In genomic region chrX:98936707-98937554, GRCm38 (mm10) we compare ENCODE assay signal across 8 mouse cellular contexts. TPM values are rescaled to one million over a fixed set of nuclear protein-coding genes. Genes with fewer than 3 reads are reported as not detected.
DNase-seq lines count a peak whose midpoint lies in the region; ATAC-seq and TF ChIP-seq lines count a peak whose summit lies in the region.

No protein-coding gene starts in this region.

- peaks cover 8% of the 10 kb centered on the region; the same call in 1 of the 2 replicates for H3K27me3 ChIP-seq in G1E (ENCODE audit: insufficient read depth, low read length)
- no peaks in the 10 kb centered on the region for H3K27me3 ChIP-seq in forebrain, embryonic 16.5 days (replicated peaks; ENCODE audit: control insufficient read depth, insufficient read depth, low read length)
- H3K27me3 ChIP-seq in lung, embryonic 16.5 days (ENCODE audit: control insufficient read depth, insufficient read depth, low read depth, low read length), result no peaks in the 10 kb centered on the region

- peak overlapping the region; percentile 82 for H3K4me3 ChIP-seq in G1E (ENCODE audit: low read depth, low read length)
- H3K4me3 ChIP-seq in forebrain, embryonic 16.5 days (replicated peaks; ENCODE audit: low read length), result peak overlapping the region; percentile 59
- H3K4me3 ChIP-seq in lung, embryonic 16.5 days (ENCODE audit: low read length), result peak overlapping the region; percentile 58

- peak; percentile 64 for ATAC-seq in G1E (ENCODE audit: extremely low read depth, insufficient number of reproducible peaks, low FRiP score, poor library complexity, severe bottlenecking)
- ATAC-seq in forebrain, embryonic 16.5 days, result peak; percentile 97
- ATAC-seq in lung, embryonic 16.5 days (ENCODE audit: low read depth), result peak; percentile 93

- peak overlapping the region; percentile 69 for H3K9ac ChIP-seq in forebrain, embryonic 16.5 days (replicated peaks; ENCODE audit: low read depth, low read length)
- peak overlapping the region; percentile 80 for H3K9ac ChIP-seq in lung, embryonic 16.5 days (ENCODE audit: low read length)

- H3K36me3 ChIP-seq in G1E (replicated peaks), result peaks cover 16% of the 10 kb centered on the region
- H3K36me3 ChIP-seq in forebrain, embryonic 16.5 days (ENCODE audit: control insufficient read depth, insufficient read depth), result no peaks in the 10 kb centered on the region
- H3K36me3 ChIP-seq in lung, embryonic 16.5 days (ENCODE audit: control insufficient read depth, insufficient read depth, low read length), result no peaks in the 10 kb centered on the region

- no peak for TF ChIP-seq CTCF in G1E (IDR thresholded peaks at IDR 0.05; ENCODE audit: low read depth, low read length)

- H3K27ac ChIP-seq in forebrain, embryonic 16.5 days (ENCODE audit: low read length), result peak overlapping the region; percentile 90
- H3K27ac ChIP-seq in lung, embryonic 16.5 days (ENCODE audit: low read length), result peak overlapping the region; percentile 97

- peak overlapping the region; percentile 56 for H3K4me2 ChIP-seq in forebrain, embryonic 16.5 days (ENCODE audit: low read length)
- H3K4me2 ChIP-seq in lung, embryonic 16.5 days (ENCODE audit: low read depth, low read length), result peak overlapping the region; percentile 61

- no peaks in the 10 kb centered on the region for H3K9me3 ChIP-seq in G1E (replicated peaks)
- no peaks in the 10 kb centered on the region for H3K9me3 ChIP-seq in forebrain, embryonic 16.5 days (ENCODE audit: control insufficient read depth, low read length)
- no peaks in the 10 kb centered on the region for H3K9me3 ChIP-seq in lung, embryonic 16.5 days (ENCODE audit: control insufficient read depth, low read length)

- WGBS in forebrain, embryonic 16.5 days, result 25% methylated on average over 65 of the region's 66 CpGs
- 17% methylated on average over 66 of the region's 66 CpGs for WGBS in lung, embryonic 16.5 days

- peak; percentile 13 for DNase-seq in G1E (ENCODE audit: low spot score)
- DNase-seq in cerebellum, adult 18-20 months, result peak; percentile 90 to 94
- DNase-seq in heart, postnatal 4 days, result peak; percentile 97
- DNase-seq in layer of hippocampus, adult 9-10 months (ENCODE audit: low spot score), result peak; percentile 96
- DNase-seq in ovary, postnatal 10 days (ENCODE audit: low spot score), result peak; percentile 92
- peak; percentile 79 to 87 for DNase-seq in thymus, postnatal 10 days (ENCODE audit: low spot score in 2 of 2)

- H3K4me1 ChIP-seq in G1E (ENCODE audit: insufficient read depth, low read depth, low read length), result peaks cover 11% of the 10 kb centered on the region
- peaks cover 11% of the 10 kb centered on the region; the same call in 1 of the 2 replicates for H3K4me1 ChIP-seq in forebrain, embryonic 16.5 days (replicated peaks; ENCODE audit: control insufficient read depth, insufficient read depth, low read length)
- peaks cover 3% of the 10 kb centered on the region; the same call in 1 of the 2 replicates for H3K4me1 ChIP-seq in lung, embryonic 16.5 days (replicated peaks; ENCODE audit: control insufficient read depth, insufficient read depth, low read length)

RNA-seq across cellular contexts. Expression of gene Yipf6, which starts 0.8 kb away (rescaled TPM):
- total RNA-seq in G1E (2014; fragmentation: Nextera tagmentation) (33.6 and 102 TPM in 2 replicates), G1E (2017) (28.2 and 32.6 TPM in 2 replicates)
- polyA plus RNA-seq in G1E (2012), result 2.3 and 8.8 TPM in 2 replicates
- polyA plus RNA-seq in forebrain, embryonic 16.5 days (2015; fragmentation: Nextera tagmentation; extraction: Ambion mirVana), result 20.4 and 21.1 TPM in 2 replicates
- 10 to 100 TPM; 21.1 to 30.9 TPM for total RNA-seq in heart, postnatal 4 days (2021)
- 37.5 and 38.2 TPM in 2 replicates for polyA plus RNA-seq in lung, embryonic 16.5 days (2015; fragmentation: Nextera tagmentation; extraction: Ambion mirVana)

RNA-seq across cellular contexts. Expression of gene Ophn1, which starts 46.1 kb away (rescaled TPM):
- total RNA-seq in G1E (2014; fragmentation: Nextera tagmentation) (not detected in 2 replicates), G1E (2017) (0.05 and 0.12 TPM in 2 replicates)
- polyA plus RNA-seq in G1E (2012), result not detected in 2 replicates
- polyA plus RNA-seq in forebrain, embryonic 16.5 days (2015; fragmentation: Nextera tagmentation; extraction: Ambion mirVana), result 43.3 and 43.5 TPM in 2 replicates
- 10 to 100 TPM in 1 of 2 experiments, 1 to 10 TPM in 1; 9.3 to 11.1 TPM for total RNA-seq in heart, postnatal 4 days (2021)
- 19.1 and 19.3 TPM in 2 replicates for polyA plus RNA-seq in lung, embryonic 16.5 days (2015; fragmentation: Nextera tagmentation; extraction: Ambion mirVana)

Comparison
In these comparisons a context has a peak if more than half of its experiments do, and no peak if none do; other contexts are left out.
1. Peak in every context shown above with its lines: DNase-seq, ATAC-seq, H3K4me3 ChIP-seq and H3K27ac ChIP-seq.
2. DNase-seq: peak in every context shown above with its lines; median percentile 97 in heart, postnatal 4 days; 96 in layer of hippocampus, adult 9-10 months; 92 in cerebellum, adult 18-20 months; 92 in ovary, postnatal 10 days; 83 in thymus, postnatal 10 days; 13 in G1E.
3. RNA of gene Ophn1, which starts 46.1 kb away (polyA plus RNA-seq): 43.3 to 43.5 TPM in forebrain, embryonic 16.5 days and 19.1 to 19.3 TPM in lung, embryonic 16.5 days; not detected in G1E; every median in the first group is over 10 times any median in the second.